ENCODE assay signal across 9 mouse cellular contexts in genomic region chr5:54264867-54265434, GRCm38 (mm10).
DNase-seq lines count a peak whose midpoint lies in the region; ATAC-seq lines count a peak whose summit lies in the region.
"Had no signal": no experiment of that assay in that cellular context is flagged by ENCODE, and none has a peak within 500 bp of the region (broad histone marks: within the 10 kb centered on the region; RNA-seq: fewer than 3 reads in every experiment).

No protein-coding gene starts in this region.

- no peak for DNase-seq in kidney, adult 18-20 months
- peak; percentile 3 for DNase-seq in NIH3T3 (ENCODE audit: low read depth)
- no peak for DNase-seq in thymus, postnatal 25 days
- no peak for DNase-seq in left cerebral cortex, postnatal 25 days (ENCODE audit: low spot score in 2 of 2)
- no peak for DNase-seq in adrenal gland, postnatal 25 days
- DNase-seq: liver, embryonic 13.5 days had no signal

- no peaks in the 10 kb centered on the region for H3K4me1 ChIP-seq in kidney, embryonic 14.5 days (ENCODE audit: control insufficient read depth, insufficient read depth, low read length)
- H3K4me1 ChIP-seq in forebrain, embryonic 13.5 days = peaks cover 18% of the 10 kb centered on the region
- H3K4me1 ChIP-seq in limb, embryonic 13.5 days = peaks cover 10% of the 10 kb centered on the region; the same call in 1 of the 2 replicates
- H3K4me1 ChIP-seq: liver, embryonic 13.5 days had no signal

- 32% methylated on average over 9 of the region's 9 CpGs for WGBS in kidney, embryonic 14.5 days
- 16% methylated on average over 9 of the region's 9 CpGs for WGBS in forebrain, embryonic 13.5 days
- WGBS in limb, embryonic 13.5 days = 25% methylated on average over 9 of the region's 9 CpGs

- H3K9ac ChIP-seq in kidney, embryonic 14.5 days (ENCODE audit: low read depth, low read length) = no peak overlapping the region
- H3K9ac ChIP-seq in forebrain, embryonic 13.5 days = no peak overlapping the region
- no peak overlapping the region for H3K9ac ChIP-seq in limb, embryonic 13.5 days
- H3K9ac ChIP-seq: liver, embryonic 13.5 days had no signal

- intact Hi-C loops in left cerebral cortex, postnatal 25 days (cut with DNase I) = no loop called here

- H3K4me3 ChIP-seq in kidney, embryonic 14.5 days (ENCODE audit: low read length) = no peak overlapping the region
- no peak overlapping the region for H3K4me3 ChIP-seq in forebrain, embryonic 13.5 days
- no peak overlapping the region for H3K4me3 ChIP-seq in limb, embryonic 13.5 days
- H3K4me3 ChIP-seq: liver, embryonic 13.5 days had no signal

- no peaks in the 10 kb centered on the region for H3K36me3 ChIP-seq in kidney, embryonic 14.5 days (ENCODE audit: control insufficient read depth, insufficient read depth, low read length)
- H3K36me3 ChIP-seq in forebrain, embryonic 13.5 days (ENCODE audit: poor library complexity, severe bottlenecking) = no peaks in the 10 kb centered on the region
- no peaks in the 10 kb centered on the region for H3K36me3 ChIP-seq in limb, embryonic 13.5 days
- H3K36me3 ChIP-seq: liver, embryonic 13.5 days had no signal

- 0 out of 2 replicates have a peak, but pooled peaks have one; percentile 60 for ATAC-seq in kidney, embryonic 14.5 days (ENCODE audit: low FRiP score, low TSS enrichment)
- peak; percentile 81 for ATAC-seq in forebrain, embryonic 13.5 days
- ATAC-seq in limb, embryonic 13.5 days (ENCODE audit: low FRiP score, low read depth) = peak; percentile 75; the same call in 1 of the 2 replicates

- H3K4me2 ChIP-seq in kidney, embryonic 14.5 days (replicated peaks; ENCODE audit: low read depth, low read length) = no peak overlapping the region
- peak overlapping the region; percentile 16 for H3K4me2 ChIP-seq in forebrain, embryonic 13.5 days
- H3K4me2 ChIP-seq in limb, embryonic 13.5 days (replicated peaks) = peak overlapping the region; percentile 40
- H3K4me2 ChIP-seq: liver, embryonic 13.5 days had no signal

- H3K27me3 ChIP-seq in kidney, embryonic 14.5 days (ENCODE audit: control insufficient read depth, insufficient read depth, low read length) = no peaks in the 10 kb centered on the region
- H3K27me3 ChIP-seq in forebrain, embryonic 13.5 days = no peaks in the 10 kb centered on the region
- H3K27me3 ChIP-seq in limb, embryonic 13.5 days = peaks cover 4% of the 10 kb centered on the region; the same call in 1 of the 2 replicates
- H3K27me3 ChIP-seq: liver, embryonic 13.5 days had no signal

- H3K27ac ChIP-seq in kidney, embryonic 14.5 days (ENCODE audit: low read depth, low read length) = no peak overlapping the region
- no peak overlapping the region for H3K27ac ChIP-seq in forebrain, embryonic 13.5 days
- H3K27ac ChIP-seq in limb, embryonic 13.5 days = no peak overlapping the region
- H3K27ac ChIP-seq: liver, embryonic 13.5 days had no signal

- H3K9me3 ChIP-seq in kidney, embryonic 14.5 days (ENCODE audit: control insufficient read depth, low read length) = no peaks in the 10 kb centered on the region
- no peaks in the 10 kb centered on the region for H3K9me3 ChIP-seq in forebrain, embryonic 13.5 days (replicated peaks)
- H3K9me3 ChIP-seq in limb, embryonic 13.5 days = no peaks in the 10 kb centered on the region
- H3K9me3 ChIP-seq: liver, embryonic 13.5 days had no signal
